Mouse (Mus musculus): ENCODE measurements around the gene Lzts3.
"Not testable (repeated sequence)": the region's sequence is repeated elsewhere in the genome, so short reads cannot be mapped to it uniquely, and the experiment has no call there.

Gene Lzts3

GRCm38 (mm10) chr2:130642684-130643369 lies at the start of gene Lzts3:
Lzts3 (minus strand) TSS chr2:130642803.
- DNase-seq (ENCODE audit: low spot score) = peak; percentile 95

DNA sequence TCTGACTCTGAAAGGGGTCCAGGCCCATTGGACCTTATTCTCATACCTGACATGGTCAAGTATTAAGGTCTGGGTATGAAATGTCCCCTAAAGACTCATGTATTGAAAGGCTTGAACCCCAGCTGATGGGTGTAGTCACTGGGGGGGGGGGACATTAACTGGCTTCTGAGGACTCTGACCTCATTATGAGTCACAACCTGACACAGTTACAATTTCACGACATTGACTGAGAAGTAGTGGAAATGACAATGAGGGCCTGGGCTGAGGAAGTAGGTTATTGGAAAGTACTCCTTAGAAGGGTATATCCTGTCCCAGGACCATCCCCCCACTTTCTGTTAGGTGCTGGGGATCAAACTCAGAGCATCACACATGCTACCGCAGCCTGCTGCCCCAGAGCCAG lies 46.4 kb upstream of the Lzts3 start:
- DNase-seq (ENCODE audit: low spot score) = no peak

GRCm38 (mm10) chr2:130685426-130685825 lies 42.8 kb upstream of the Lzts3 start:
- DNase-seq (ENCODE audit: low spot score) = no peak

DNA sequence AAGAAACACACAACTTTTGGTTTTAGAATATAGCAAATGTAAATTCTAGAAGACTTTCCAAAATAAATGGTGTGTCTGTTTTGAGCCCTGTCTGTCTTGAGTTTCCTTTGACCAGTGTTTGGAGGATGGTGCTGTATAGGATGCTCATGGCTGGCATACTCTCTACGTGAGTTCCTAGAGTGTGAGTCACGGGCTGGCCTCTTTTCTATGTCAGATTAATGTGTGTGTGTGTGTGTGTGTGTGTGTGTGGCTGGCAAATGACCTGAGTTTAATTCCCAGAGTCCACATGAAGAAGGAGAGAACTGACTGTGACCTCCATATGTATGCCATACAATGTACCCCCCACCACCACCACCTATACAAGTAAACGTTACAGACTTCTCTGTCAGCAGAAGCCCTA lies 38.9 kb upstream of the Lzts3 start:
- DNase-seq (ENCODE audit: low spot score) = no peak

DNA sequence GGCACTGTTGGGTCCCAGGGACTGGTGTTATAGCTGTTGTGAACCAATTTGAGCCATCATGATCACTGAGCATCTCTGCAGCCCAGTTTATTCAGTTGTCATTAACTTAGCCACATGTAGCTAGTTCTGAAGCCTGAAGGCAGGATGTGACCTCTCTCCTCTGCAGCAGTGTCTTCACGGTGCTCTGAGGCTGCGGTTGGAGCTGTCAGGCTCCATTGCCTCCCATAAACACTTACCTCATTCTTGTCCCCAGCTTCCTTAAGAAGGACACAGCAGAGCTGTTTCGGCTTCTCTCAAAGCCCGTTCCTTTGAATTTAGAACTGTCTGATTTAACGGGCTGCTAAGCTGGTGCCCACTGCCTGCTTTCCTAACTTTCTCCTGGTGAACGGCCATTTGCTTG lies 37.3 kb upstream of the Lzts3 start:
- no peak for DNase-seq (ENCODE audit: low spot score)

DNA sequence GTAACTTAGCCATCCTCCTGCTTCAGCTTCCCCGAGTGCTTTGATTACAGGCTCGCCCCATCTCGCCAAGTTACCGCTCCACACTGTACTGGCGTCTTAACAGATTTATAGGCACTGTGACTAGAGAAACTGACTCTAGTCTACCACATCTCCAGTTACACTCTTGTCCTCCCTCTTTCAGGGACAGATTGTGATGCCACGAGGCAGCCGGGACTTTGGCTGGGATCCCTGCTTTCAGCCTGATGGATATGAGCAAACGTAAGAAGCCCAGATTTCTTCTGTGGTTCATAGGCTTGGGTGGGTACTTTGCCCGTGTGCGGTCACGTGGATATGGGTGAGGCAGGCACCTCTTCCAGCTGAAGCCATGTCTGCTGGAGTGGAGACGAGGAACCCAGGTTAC lies 36.6 kb upstream of the Lzts3 start:
- no peak for DNase-seq (ENCODE audit: low spot score)

- peak; percentile 52 for DNase-seq (ENCODE audit: low spot score)
Measured at GRCm38 (mm10) chr2:130677211-130677610, 34.6 kb upstream of the Lzts3 start.

- peak; percentile 83 for DNase-seq (ENCODE audit: low spot score)
Measured at GRCm38 (mm10) chr2:130667559-130667958, 25.0 kb upstream of the Lzts3 start, which contains the start of gene Itpa. Itpa (plus strand) TSS chr2:130667610.

DNA sequence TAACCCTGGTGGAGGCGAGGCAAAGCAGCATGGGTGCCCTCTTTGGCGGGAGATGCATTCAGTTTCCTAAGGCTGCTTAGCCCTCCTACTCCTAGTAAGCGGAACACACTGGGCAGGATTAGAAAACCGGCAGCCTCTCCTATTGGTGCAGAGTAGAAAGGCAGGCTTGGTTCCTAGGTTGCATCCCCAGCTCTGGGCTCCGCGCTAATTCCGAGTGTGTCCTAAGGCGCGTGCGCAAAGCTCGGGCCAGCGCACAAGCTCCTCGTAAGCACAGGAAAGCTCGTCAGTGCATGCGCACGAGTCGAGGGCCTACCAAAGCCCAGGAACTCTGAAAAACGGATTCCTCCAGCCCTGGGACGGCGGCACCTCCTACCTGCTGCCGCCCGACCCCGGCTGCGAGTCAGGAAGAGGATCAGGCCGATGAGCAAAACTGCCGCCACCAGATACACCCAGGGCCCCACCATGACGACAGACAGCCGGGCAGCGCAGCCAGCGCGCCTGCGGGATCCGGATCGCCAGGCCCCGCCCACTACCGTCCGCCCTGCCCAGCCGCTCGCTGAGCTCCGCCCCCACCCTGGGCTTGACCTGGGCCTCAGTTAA lies 21.6 kb upstream of the Lzts3 start, which contains the start of gene Ddrgk1:
Ddrgk1 (minus strand) TSS at position 558 of the 600 bp plus-strand sequence.
- peak; percentile 91 for DNase-seq (ENCODE audit: low spot score)

DNA sequence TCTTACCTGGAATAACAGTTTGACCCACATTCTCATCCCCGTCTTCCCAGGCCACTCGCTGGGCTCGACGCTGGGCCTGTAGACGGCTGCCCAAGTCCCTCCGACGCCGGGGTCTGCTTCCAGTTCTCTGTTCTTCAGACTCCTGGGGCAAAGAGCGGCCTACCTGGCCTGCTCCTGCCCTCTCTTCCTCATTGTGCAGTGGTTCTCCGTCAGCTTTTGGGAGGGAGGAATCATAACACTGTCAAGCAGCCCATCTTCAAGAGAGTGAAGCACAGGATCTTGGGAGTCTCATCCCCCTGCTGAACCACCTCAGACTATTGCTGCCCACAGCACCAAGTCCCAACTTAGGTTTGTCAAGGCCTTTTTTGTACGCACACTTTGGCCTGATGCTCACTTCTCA lies 20.7 kb upstream of the Lzts3 start:
- DNase-seq (ENCODE audit: low spot score) = no peak

- DNase-seq (ENCODE audit: low spot score) = no peak
Measured at GRCm38 (mm10) chr2:130658530-130658929, 15.9 kb upstream of the Lzts3 start.

DNA sequence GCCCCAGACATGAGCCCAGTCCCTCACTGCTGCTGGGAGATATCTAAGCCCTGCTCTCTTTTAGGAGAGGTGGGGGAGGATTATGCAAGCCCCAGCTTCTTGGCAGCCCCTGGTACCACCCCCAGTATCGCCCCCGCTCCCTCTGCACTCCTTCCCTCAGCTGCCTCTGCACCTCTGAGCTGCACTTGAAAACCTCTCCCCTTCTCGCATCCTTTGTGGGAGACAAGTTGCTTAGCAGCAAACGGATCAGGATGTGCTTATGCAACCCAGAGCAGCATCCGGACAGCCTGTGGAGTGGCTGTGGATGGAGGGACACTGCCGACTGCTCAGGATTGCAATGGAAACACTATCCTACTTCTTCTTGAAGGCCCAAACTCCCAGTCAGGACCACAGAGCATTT lies 14.9 kb upstream of the Lzts3 start:
- no peak for DNase-seq (ENCODE audit: low spot score)

GRCm38 (mm10) chr2:130656536-130656935 lies 13.9 kb upstream of the Lzts3 start:
- no peak for DNase-seq (ENCODE audit: low spot score)

DNA sequence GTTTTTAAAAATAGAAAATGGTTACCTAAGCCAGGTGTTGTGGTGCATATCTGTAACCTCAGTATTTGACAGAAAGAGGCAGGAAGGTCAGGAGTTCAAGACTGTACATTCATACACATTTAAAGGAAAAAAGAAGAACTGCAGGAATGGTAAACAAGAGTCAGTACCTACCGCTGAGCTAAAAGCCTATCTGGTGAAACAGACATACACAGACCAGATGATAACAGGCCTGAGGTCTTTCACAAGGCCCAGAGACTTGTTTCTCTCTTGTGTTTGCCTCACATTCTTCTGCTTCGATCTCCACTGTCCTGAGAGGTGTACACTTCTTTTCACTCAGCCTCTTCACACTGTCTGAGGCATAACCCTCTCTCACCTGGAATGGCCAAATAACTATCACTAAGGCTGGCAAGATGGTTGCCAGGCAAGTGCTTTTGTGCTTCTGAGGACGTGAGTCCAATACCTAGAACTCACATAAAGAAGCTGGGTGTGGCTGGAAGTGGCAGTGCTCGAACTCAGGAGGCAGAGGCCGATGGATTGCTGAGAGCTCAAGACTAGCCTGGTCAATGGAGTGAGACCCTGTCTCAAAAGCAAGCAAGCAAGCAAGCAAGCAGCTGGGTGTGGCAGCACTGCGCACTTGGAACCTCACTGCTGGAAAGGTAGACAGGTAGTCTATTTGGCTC lies 13.2 kb upstream of the Lzts3 start:
- no peak for DNase-seq (ENCODE audit: low spot score)

DNA sequence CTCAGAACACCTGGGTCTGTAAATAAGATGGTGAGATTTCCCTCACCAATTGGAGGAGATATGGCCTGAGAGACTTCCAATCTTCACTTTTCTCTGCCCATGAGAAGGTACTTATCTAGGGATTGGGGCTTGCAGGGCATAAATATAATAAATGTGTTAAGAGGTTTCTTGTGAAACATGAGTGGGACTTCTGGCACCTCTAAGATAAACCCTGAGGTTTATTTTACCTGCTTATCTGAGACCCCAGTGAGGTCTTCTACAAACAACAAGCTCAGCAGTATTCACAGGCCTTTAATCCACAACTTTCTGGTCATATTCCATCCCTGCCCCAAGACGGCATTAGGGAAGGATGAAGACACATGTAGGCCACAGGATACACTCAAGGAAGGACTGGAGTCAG lies 11.2 kb upstream of the Lzts3 start:
- no peak for DNase-seq (ENCODE audit: low spot score)

GRCm38 (mm10) chr2:130653303-130653702 lies 10.7 kb upstream of the Lzts3 start:
- no peak for DNase-seq (ENCODE audit: low spot score)

DNA sequence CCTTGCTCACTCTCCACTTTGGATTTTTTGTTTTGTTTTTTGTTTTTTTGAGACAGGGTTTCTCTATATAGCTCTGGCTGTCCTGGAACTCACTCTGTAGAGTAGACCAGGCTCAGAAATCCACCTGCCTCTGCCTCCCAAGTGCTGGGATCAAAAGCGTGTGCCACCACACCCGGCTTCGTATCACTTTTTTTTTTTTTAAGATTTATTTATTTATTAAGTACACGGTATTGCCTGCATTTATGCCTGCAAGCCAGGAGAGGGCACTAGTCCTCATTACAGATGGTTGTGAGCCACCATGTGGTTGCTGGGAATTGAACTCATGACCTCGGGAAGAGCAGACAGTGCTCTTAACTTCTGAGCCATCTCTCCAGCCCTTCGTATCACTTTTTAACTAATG lies 6.4 kb upstream of the Lzts3 start:
- not testable (repeated sequence) for DNase-seq (ENCODE audit: low spot score)

DNA sequence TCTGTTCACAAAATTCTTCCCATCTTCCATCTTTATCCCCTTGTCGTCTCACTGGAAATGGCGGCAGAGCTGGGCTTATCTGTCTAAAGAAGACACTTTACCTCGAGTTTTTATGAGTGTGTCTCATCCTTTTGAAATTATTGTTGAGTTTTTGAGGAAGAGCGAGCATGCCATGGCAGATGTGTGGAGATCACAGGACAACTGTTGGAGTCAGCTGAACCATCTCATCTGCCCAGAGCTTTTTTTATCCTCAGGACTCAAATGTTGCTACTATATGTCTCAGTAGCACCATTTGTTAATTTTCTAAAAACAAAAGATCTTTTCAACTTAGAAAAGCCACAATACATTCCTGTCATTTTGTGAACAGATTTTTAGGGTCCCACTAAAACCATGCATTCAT lies 2.6 kb upstream of the Lzts3 start:
- DNase-seq (ENCODE audit: low spot score) = no peak

- no peak for DNase-seq (ENCODE audit: low spot score)
Measured at GRCm38 (mm10) chr2:130642197-130642660, 374 bp downstream of the Lzts3 start.

- no peak for DNase-seq (ENCODE audit: low spot score)
Measured at GRCm38 (mm10) chr2:130641351-130642025, 1.1 kb downstream of the Lzts3 start.

DNA sequence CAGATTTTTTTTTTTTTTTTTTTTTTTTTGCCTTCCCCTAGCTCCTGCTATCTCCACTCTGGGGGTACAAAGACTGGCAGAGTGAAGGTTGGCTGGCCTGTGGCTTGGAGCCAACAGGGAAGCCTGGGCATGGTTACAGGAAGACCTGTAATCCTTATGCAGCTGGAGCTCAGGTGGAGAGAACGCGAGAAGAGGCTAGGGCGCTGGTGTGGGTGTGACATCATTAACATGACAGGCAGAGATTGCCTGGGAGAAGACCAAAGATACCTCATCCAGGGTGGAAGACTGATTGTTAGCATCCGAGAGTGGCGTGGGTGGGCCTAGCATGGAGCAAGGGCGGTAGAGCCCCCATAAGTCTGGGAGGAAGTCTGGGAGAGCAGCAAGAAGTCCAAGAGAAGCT lies 3.3 kb downstream of the Lzts3 start:
- no peak for DNase-seq (ENCODE audit: low spot score)

GRCm38 (mm10) chr2:130638101-130638611 lies 4.4 kb downstream of the Lzts3 start:
- no peak for DNase-seq (ENCODE audit: low spot score)
